Mouse (Mus musculus): ENCODE measurements around the gene Mxra7.
"Not testable (repeated sequence)": the region's sequence is repeated elsewhere in the genome, so short reads cannot be mapped to it uniquely, and the experiment has no call there.

DNA sequence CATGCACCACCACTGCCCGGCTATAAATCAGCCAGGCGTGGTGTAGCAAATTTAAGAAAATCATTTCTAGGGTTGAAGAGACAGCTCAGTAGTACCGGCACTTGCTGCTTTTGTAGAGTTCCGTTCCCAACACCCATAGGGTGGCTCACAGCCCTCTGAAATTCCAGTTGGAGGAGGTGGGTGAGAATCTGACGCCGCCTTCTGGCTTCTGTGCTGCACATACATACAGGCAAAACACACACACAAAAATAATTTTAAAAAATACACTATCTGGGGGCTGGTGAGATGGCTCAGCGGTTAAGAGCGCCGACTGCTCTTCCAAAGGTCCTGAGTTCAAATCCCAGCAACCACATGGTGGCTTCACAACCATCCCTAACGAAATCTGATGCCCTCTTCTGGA lies 4.0 kb downstream of the Mxra7 start:
- TF ChIP-seq CTCF (IDR thresholded peaks at IDR 0.05; ENCODE audit: low read depth); EP300 (optimal IDR thresholded peaks at IDR 0.05): not testable (repeated sequence)
